Mouse (Mus musculus) right cerebral cortex, postnatal 4 days (tissue): ENCODE measurements around the gene Hist3h2ba.
A peak's percentile ranks its signal among the peaks of the same experiment; 100 is the strongest.

Source experiments
- DNase-seq: peaks from one replicate; pipeline ENCODE4 v3.0.0-alpha.2; 2022

The Hist3h2ba gene

GRCm38 (mm10) chr11:58967346-58967745 is 18.6 kb downstream of the Hist3h2ba start:
- no peak for DNase-seq

GRCm38 (mm10) chr11:58968551-58968950 is 19.8 kb downstream of the Hist3h2ba start:
- no peak for DNase-seq

DNA sequence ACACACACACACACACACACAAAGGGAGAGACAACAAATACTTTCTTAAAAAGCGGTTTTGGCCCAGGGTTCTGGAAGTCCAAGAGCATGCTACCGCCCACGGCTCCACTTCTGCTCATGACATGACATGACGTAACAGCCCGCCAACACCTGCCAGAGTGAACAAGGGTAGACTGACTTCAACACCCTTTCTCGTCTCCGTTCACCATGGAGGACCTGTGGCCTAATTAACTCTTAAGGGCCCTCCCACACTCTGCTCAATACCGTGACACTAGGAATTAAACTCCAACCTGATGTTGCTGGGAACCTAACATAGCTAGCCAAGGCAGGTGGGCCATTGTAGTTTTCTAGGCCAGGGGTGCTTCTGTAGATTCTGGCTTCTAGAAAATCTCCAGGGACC is 20.3 kb downstream of the Hist3h2ba start:
- DNase-seq = no peak

DNA sequence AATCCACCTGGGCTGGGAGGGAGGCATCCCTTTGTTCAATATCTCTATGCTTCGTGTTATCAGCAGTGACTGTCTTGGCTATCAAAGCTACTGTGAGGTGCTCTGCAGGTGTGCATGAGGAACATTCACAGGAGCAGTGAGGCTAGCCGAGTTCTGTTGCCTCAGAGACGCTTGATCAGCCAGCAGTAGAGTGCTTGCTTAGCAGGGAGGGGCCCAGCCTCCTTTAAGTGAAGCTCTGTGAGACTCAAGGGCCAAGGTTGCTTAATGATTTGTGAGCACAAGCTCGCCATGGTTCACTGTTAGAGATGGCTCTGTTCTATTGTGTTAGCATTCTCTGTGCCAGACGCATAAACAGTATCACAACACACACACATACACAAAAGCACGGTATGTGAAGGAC is 20.9 kb downstream of the Hist3h2ba start:
- DNase-seq = no peak

- no peak for DNase-seq
Observed at GRCm38 (mm10) chr11:58970831-58971530, 22.3 kb downstream of the Hist3h2ba start.

- no peak for DNase-seq
Observed at GRCm38 (mm10) chr11:58971796-58972195, 23.1 kb downstream of the Hist3h2ba start.

- DNase-seq = no peak
Observed at GRCm38 (mm10) chr11:58974414-58974813, 25.7 kb downstream of the Hist3h2ba start.

- no peak for DNase-seq
Observed at GRCm38 (mm10) chr11:58977150-58977549, 28.4 kb downstream of the Hist3h2ba start.

- DNase-seq = no peak
Observed at GRCm38 (mm10) chr11:58977607-58978026, 28.9 kb downstream of the Hist3h2ba start.

GRCm38 (mm10) chr11:58978027-58978705 is 29.4 kb downstream of the Hist3h2ba start, which contains the start of gene Trim11:
Trim11 (plus strand) TSS chr11:58978093.
- peak; percentile 58 for DNase-seq

- no peak for DNase-seq
Observed at GRCm38 (mm10) chr11:58978706-58979030, 29.9 kb downstream of the Hist3h2ba start.

DNA sequence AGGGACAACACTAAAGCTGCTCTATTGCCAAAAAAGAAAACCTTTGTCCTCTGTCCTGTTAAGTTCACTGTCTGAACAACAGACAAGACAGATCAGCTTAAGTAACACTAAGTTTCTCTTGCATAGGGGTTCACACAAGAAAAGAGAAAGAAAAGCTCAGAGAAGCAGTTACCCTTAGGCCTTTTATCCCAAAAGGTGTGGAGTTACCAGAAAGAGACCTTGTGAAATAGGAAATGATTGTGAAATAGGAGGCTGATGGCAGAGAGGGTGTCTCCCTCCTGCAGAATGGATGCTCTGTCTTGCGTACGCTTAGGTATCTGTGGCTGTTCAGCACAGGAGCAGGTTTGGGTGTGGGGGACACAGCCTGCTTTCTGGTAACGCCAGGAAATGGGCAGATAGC is 30.5 kb downstream of the Hist3h2ba start:
- DNase-seq = no peak

GRCm38 (mm10) chr11:58979661-58980060 is 30.9 kb downstream of the Hist3h2ba start:
- no peak for DNase-seq

GRCm38 (mm10) chr11:58980381-58980990 is 31.8 kb downstream of the Hist3h2ba start:
- DNase-seq = no peak

GRCm38 (mm10) chr11:58981541-58982447 is 33.1 kb downstream of the Hist3h2ba start:
- DNase-seq = peak; percentile 61

GRCm38 (mm10) chr11:58982471-58983097 is 33.9 kb downstream of the Hist3h2ba start:
- no peak for DNase-seq

DNA sequence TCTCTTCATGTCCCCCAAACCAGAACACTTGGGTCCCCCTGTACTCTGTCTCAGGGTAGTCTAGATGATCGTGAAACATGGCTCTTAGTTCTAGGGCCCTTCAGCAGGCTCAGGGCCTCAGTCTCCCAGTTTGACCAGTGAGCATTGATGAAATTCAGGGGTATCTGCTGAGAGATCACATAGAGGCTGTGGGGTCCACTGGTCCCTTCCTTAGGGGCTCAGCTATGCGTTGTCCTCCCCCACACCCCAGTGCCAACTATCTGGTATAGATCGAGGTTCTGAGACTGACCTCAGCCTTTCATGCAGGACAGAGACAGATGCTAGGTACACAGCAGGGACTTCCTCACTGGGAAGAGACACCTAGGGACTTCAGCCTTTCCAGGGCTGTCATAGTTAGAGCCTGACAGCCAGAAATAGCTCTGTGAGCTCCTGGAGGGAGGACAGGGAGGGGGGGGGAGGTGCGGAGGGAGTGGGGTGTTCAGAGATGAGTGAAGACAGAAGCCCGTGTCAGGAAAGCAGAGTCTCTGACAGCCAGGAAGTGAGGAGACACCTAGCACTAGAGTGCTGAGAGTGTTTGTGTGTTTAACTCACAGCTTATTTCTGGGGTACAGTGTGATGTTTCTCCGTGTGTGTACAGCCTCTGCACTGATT is 35.1 kb downstream of the Hist3h2ba start:
- DNase-seq = no peak

DNA sequence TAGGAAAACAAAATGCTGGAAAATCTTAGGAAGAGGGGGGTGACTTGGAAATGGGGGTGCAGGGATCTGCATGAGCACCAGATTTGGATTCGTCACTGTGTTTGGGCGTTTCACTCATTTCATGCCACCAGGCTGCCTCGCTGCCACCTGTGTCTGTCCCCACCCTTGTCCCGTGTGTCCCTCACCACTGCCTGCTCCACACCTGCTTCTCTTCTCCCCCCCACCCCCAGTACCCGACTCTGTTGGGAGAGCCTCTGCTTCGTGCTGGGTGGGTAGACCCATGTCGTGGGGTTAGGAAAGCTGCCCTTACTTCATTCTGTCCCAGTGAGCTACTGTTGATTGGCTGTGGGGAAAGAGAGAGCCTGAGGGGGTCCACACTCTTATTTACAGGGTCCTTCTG is 35.9 kb downstream of the Hist3h2ba start:
- DNase-seq = no peak

- DNase-seq = no peak
Observed at GRCm38 (mm10) chr11:58985299-58985917, 36.7 kb downstream of the Hist3h2ba start.

DNA sequence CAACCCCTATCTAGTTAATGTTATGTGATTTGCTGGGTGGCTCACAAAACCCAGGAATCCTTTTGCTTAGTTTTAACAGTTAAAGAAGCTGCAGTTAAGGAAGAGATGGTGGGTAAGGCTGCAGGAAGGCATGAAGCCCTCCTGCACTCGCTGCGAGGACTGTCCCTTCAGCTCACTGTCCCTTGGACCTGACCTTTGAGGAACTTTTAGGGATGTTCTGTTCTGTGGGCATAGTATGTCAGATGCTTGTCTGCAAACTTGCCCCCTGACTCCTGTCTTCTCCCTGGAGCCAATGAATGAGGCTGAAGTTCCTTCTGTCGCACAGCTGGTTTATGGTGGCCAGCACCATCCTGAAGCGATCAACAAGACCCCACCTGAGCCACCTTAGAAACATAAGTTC is 40.4 kb downstream of the Hist3h2ba start:
- no peak for DNase-seq

- DNase-seq = no peak
Observed at GRCm38 (mm10) chr11:58990141-58990540, 41.4 kb downstream of the Hist3h2ba start.

GRCm38 (mm10) chr11:58990794-58991193 is 42.1 kb downstream of the Hist3h2ba start:
- DNase-seq = peak; percentile 23
